Mouse (Mus musculus): ENCODE measurements around the gene Tm9sf4.

The Tm9sf4 gene

DNA sequence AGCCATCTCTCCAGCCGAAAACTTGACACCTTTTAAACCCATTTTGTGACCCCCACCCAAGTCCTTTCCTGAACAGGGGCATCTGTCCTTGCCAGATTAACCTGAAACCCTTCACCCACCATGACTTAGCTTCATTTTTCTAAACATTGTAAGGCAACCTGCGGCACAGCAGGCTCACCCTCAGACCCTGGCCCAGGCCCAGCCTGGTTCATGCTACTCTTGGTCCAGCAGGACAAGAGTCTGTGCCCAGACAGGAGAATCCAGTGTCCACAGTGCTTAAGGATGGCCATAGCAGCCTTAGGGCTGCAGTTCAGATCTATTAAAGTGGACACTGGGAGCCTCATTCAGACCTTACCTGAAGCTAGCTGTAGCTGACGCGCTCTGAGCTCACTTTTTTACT, 52.2 kb downstream of the Tm9sf4 start:
- peaks cover 23% of the 10 kb centered on the region for H3K4me1 ChIP-seq (replicated peaks; ENCODE audit: low read depth, low read length)
- H3K9me3 ChIP-seq (ENCODE audit: low read length) = no peaks in the 10 kb centered on the region
- no peaks in the 10 kb centered on the region for H3K27me3 ChIP-seq (ENCODE audit: insufficient read depth, low read length)
- no peak overlapping the region for H3K4me3 ChIP-seq (replicated peaks; ENCODE audit: low read length)
- TF ChIP-seq NANOG (IDR thresholded peaks at IDR 0.05; ENCODE audit: borderline replicate concordance, low read length) (no peak), POU5F1 (IDR thresholded peaks at IDR 0.05; ENCODE audit: borderline replicate concordance, low read length) (no peak)
- H3K36me3 ChIP-seq (ENCODE audit: insufficient read depth, low read length) = peaks cover 24% of the 10 kb centered on the region

DNA sequence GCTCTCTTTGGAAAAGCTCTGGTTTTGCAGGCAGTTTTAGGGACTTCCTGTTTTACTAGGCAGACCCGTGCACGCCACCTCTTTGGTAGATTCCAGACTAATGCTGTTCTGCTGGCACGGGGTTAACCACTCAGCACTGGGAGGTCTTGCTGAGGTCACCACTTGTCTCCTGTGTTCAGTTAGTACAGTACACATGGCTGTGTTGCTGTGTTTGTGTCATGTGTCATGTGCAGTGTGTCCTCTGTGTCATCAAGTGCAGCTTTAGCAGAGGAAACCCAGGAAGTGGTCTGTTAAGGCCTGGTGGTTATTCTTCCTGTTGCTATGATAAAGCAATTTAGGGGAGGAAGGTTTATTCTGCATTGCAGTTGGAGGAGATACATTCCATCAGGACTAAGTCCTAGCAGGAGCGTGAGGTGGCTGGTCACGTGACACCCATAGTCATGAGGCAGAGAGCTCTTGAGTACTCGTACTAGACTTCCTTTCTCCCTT, 53.7 kb downstream of the Tm9sf4 start:
- Histone ChIP-seq H3K9me3 (ENCODE audit: low read length) (no peaks in the 10 kb centered on the region), H3K4me1 (replicated peaks; ENCODE audit: low read depth, low read length) (peaks cover 10% of the 10 kb centered on the region), H3K36me3 (ENCODE audit: insufficient read depth, low read length) (peaks cover 9% of the 10 kb centered on the region), H3K27me3 (ENCODE audit: insufficient read depth, low read length) (no peaks in the 10 kb centered on the region), H3K4me3 (replicated peaks; ENCODE audit: low read length) (no peak overlapping the region)
- TF ChIP-seq NANOG (IDR thresholded peaks at IDR 0.05; ENCODE audit: borderline replicate concordance, low read length) = no peak

DNA sequence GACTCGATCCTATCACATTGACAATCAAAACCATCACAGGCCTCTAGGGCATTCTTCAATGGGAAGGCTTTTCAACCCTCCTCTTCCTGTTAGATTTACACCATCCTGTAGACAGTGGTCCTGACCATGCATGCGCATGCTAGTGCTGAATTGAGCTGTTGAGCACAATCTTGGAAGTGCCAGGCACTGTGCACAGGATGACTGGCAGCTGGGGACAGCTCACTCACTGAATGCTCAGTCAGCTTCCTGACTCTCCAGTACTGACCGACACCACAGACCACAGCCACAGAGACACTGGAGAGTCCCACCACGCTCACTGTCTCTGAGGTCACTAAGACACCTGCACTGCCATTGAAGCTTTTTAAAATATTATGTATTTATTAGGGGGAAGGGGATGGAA, 54.3 kb downstream of the Tm9sf4 start:
- Histone ChIP-seq H3K36me3 (ENCODE audit: insufficient read depth, low read length) (peaks cover 4% of the 10 kb centered on the region), H3K4me1 (replicated peaks; ENCODE audit: low read depth, low read length) (0 out of 2 replicates have a peak, but pooled peaks cover 10% of the 10 kb centered on the region), H3K9me3 (ENCODE audit: low read length) (no peaks in the 10 kb centered on the region), H3K27me3 (ENCODE audit: insufficient read depth, low read length) (no peaks in the 10 kb centered on the region), H3K4me3 (replicated peaks; ENCODE audit: low read length) (no peak overlapping the region)
- no peak for TF ChIP-seq CTCF (conservative IDR thresholded peaks at IDR 0.05; ENCODE audit: low read length)
- no peak for TF ChIP-seq NANOG (IDR thresholded peaks at IDR 0.05; ENCODE audit: borderline replicate concordance, low read length)
- no peak for TF ChIP-seq POU5F1 (IDR thresholded peaks at IDR 0.05; ENCODE audit: borderline replicate concordance, low read length)

DNA sequence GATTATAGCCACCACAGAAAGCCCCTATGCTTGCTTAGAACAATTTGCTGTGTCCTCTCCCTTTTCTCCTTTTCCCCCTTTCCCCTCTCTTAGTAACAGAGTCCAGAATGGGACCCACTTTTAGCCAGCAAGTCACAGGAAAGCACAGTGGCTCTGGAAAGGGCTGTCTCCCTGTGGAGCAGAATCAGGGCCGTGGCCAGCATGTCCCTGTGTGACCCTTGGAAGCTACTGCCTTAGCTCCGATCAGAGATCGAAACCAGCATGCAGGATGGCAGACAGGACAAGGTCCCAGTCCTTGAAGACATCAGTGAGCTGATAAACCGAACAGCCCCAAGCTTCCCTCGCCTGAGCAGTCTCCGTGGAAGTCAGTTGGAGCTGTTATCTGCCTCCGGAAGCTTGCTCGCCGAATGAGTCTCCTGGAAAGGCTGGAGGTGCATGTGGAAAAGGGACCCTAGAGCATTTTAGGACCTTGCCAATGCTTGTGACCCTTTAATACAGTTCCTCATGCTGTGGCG, 56.8 kb downstream of the Tm9sf4 start:
- TF ChIP-seq NANOG (IDR thresholded peaks at IDR 0.05; ENCODE audit: borderline replicate concordance, low read length) (no peak), POU5F1 (IDR thresholded peaks at IDR 0.05; ENCODE audit: borderline replicate concordance, low read length) (no peak), CTCF (conservative IDR thresholded peaks at IDR 0.05; ENCODE audit: low read length) (no peak)
- H3K36me3 ChIP-seq (ENCODE audit: insufficient read depth, low read length) = no peaks in the 10 kb centered on the region
- no peak overlapping the region for H3K4me3 ChIP-seq (replicated peaks; ENCODE audit: low read length)
- no peaks in the 10 kb centered on the region for H3K9me3 ChIP-seq (ENCODE audit: low read length)
- no peaks in the 10 kb centered on the region for H3K27me3 ChIP-seq (ENCODE audit: insufficient read depth, low read length)
- H3K4me1 ChIP-seq (replicated peaks; ENCODE audit: low read depth, low read length) = 0 out of 2 replicates have a peak, but pooled peaks cover 7% of the 10 kb centered on the region

DNA sequence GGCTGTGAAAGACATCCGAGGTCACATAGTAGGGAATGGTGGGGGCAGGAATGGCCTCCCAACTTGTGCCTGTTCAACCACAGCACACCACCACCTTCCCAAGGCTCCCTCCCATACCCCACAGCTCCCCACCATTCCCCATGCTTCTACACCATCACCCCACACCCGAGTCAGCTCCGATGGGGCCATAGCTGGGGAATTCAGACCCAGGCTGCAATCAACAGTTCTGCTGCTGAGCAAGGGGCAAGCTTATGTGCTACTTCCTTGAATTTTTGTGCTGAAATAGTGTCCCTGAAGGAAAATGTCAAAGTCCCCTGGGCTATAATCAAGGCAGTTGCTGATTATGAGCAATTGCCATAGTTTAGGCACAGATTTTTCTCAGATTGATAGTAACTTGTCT, 57.4 kb downstream of the Tm9sf4 start:
- 0 out of 2 replicates have a peak, but pooled peaks cover 7% of the 10 kb centered on the region for H3K4me1 ChIP-seq (replicated peaks; ENCODE audit: low read depth, low read length)
- no peaks in the 10 kb centered on the region for H3K27me3 ChIP-seq (ENCODE audit: insufficient read depth, low read length)
- H3K36me3 ChIP-seq (ENCODE audit: insufficient read depth, low read length) = no peaks in the 10 kb centered on the region
- TF ChIP-seq CTCF (conservative IDR thresholded peaks at IDR 0.05; ENCODE audit: low read length) (no peak), NANOG (IDR thresholded peaks at IDR 0.05; ENCODE audit: borderline replicate concordance, low read length) (no peak), POU5F1 (IDR thresholded peaks at IDR 0.05; ENCODE audit: borderline replicate concordance, low read length) (no peak)
- H3K4me3 ChIP-seq (replicated peaks; ENCODE audit: low read length) = no peak overlapping the region
- H3K9me3 ChIP-seq (ENCODE audit: low read length) = no peaks in the 10 kb centered on the region

DNA sequence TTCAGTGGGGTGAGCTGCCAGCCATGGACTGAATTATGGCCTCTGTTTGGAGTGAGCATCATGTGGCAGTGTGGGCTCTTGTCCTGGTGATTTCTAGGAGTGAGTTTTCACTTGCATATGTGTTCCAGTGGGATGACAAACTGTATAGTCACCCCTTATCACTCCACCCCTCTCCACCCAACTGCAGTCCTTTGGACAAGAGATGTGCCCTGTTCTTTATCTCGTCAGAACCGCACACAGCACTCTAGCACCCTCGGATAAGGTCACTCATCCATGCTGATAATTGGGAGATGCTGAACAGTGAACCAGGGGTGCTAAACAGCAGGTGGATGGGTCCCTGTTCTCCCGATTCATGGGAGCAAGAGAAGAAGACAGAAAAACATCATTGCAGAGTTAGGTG, 60.5 kb downstream of the Tm9sf4 start:
- no peaks in the 10 kb centered on the region for H3K9me3 ChIP-seq (ENCODE audit: low read length)

DNA sequence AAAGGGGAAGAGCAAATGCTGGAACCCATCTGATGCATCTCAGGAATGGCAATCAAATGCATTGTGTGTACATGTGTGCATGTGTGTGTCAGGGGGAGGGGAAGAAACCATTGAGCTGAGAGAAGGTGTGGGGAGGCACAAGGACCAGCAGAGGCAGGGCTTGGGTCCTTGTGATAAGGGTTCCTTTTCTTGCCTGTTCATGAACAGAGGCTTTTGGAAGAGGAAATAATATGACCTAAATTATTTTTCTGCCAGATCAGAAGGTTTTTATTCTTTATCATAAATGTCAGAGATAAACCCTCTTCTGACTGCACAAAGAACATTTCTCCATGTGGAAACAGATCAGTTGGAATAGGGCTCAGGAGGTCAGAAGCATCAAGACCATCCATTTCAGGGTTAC, 61.0 kb downstream of the Tm9sf4 start:
- H3K9me3 ChIP-seq (ENCODE audit: low read length) = no peaks in the 10 kb centered on the region
- H3K4me1 ChIP-seq (replicated peaks; ENCODE audit: low read depth, low read length) = peaks cover 18% of the 10 kb centered on the region
- TF ChIP-seq POU5F1 (IDR thresholded peaks at IDR 0.05; ENCODE audit: borderline replicate concordance, low read length) = no peak
- no peak for TF ChIP-seq CTCF (conservative IDR thresholded peaks at IDR 0.05; ENCODE audit: low read length)
- no peak for TF ChIP-seq NANOG (IDR thresholded peaks at IDR 0.05; ENCODE audit: borderline replicate concordance, low read length)
- no peak overlapping the region for H3K4me3 ChIP-seq (replicated peaks; ENCODE audit: low read length)
- no peaks in the 10 kb centered on the region for H3K36me3 ChIP-seq (ENCODE audit: insufficient read depth, low read length)
- no peaks in the 10 kb centered on the region for H3K27me3 ChIP-seq (ENCODE audit: insufficient read depth, low read length)

More for the DNA sequence above, 60.5 kb downstream of the Tm9sf4 start:
- H3K4me1 ChIP-seq (replicated peaks; ENCODE audit: low read depth, low read length) = peaks cover 18% of the 10 kb centered on the region
- TF ChIP-seq CTCF (conservative IDR thresholded peaks at IDR 0.05; ENCODE audit: low read length) (no peak), NANOG (IDR thresholded peaks at IDR 0.05; ENCODE audit: borderline replicate concordance, low read length) (no peak), POU5F1 (IDR thresholded peaks at IDR 0.05; ENCODE audit: borderline replicate concordance, low read length) (no peak)
- H3K36me3 ChIP-seq (ENCODE audit: insufficient read depth, low read length) = no peaks in the 10 kb centered on the region
- H3K4me3 ChIP-seq (replicated peaks; ENCODE audit: low read length) = no peak overlapping the region
- no peaks in the 10 kb centered on the region for H3K27me3 ChIP-seq (ENCODE audit: insufficient read depth, low read length)

DNA sequence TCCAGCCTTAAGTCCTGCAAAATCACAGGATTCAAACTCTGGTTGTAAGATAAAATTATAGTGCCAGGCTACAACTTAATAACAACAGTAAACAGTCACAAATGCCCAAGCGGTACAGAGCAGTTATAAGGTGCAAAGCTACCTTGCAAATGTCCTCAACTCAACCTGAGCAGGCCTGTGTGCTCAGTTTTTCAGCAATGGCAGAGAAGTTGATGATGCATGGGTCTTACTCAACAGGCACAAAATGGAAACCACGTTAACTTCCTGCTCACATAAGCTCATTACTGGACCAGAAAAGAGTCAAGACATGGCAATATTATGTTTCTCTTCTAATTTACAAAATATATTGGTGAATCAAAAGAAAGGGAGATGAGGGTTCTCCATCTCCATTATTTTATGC, 61.5 kb downstream of the Tm9sf4 start:
- H3K9me3 ChIP-seq (ENCODE audit: low read length) = no peaks in the 10 kb centered on the region
- no peaks in the 10 kb centered on the region for H3K27me3 ChIP-seq (ENCODE audit: insufficient read depth, low read length)
- H3K4me3 ChIP-seq (replicated peaks; ENCODE audit: low read length) = no peak overlapping the region
- no peak for TF ChIP-seq POU5F1 (IDR thresholded peaks at IDR 0.05; ENCODE audit: borderline replicate concordance, low read length)
- TF ChIP-seq CTCF (conservative IDR thresholded peaks at IDR 0.05; ENCODE audit: low read length) = no peak
- no peak for TF ChIP-seq NANOG (IDR thresholded peaks at IDR 0.05; ENCODE audit: borderline replicate concordance, low read length)
- no peaks in the 10 kb centered on the region for H3K36me3 ChIP-seq (ENCODE audit: insufficient read depth, low read length)
- H3K4me1 ChIP-seq (replicated peaks; ENCODE audit: low read depth, low read length) = peaks cover 18% of the 10 kb centered on the region

DNA sequence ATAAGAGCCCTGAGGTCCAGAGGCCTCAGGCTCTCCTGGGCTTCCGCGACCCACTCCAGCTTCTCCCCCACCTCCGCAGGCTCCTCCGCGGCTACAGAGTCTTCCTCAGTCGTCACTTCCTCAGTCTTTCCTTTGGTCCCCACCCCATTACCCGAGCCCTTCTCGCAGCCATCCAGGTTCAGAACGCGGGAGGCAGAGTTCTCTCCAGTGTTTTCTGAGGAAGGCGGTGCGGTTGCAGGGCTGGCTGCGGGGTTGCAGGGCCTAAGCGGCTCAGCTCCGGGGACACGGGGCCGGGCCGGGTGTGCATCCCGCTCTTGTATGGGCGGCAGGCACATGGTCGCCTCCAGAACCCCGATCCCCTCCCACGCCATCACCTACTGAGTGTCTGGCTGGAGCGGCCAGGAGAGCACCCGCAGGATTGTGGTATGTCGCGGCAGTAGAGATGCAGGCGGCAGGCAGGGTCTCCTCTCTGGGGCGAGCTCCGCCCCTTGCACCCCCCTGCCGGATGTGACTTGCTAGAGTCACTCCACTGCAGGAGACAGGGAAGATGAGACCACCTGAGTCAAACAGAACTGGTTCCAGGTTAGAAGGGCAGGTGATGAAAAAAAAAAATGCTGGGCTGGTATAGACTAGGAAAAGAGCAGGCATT, 64.0 kb downstream of the Tm9sf4 start, which contains the start of gene Tspyl3:
Gene Tspyl3, minus strand, starts transcription at position 496 of the 649 bp plus-strand sequence.
- no peaks in the 10 kb centered on the region for H3K27me3 ChIP-seq (ENCODE audit: insufficient read depth, low read length)
- TF ChIP-seq POU5F1 (IDR thresholded peaks at IDR 0.05; ENCODE audit: borderline replicate concordance, low read length) (no peak), CTCF (conservative IDR thresholded peaks at IDR 0.05; ENCODE audit: low read length) (no peak), NANOG (IDR thresholded peaks at IDR 0.05; ENCODE audit: borderline replicate concordance, low read length) (no peak)
- H3K4me3 ChIP-seq (replicated peaks; ENCODE audit: low read length) = peak within 1 kb of the TSS; percentile 84
- H3K9me3 ChIP-seq (ENCODE audit: low read length) = no peaks in the 10 kb centered on the region
- peaks cover 23% of the 10 kb centered on the region for H3K36me3 ChIP-seq (ENCODE audit: insufficient read depth, low read length)
- H3K4me1 ChIP-seq (replicated peaks; ENCODE audit: low read depth, low read length) = peaks cover 16% of the 10 kb centered on the region

Measured in E14TG2a.4 (cell line).